Mouse (Mus musculus) brain, embryonic 14.5 days (tissue): ENCODE measurements around the gene Obscn.

Experiments used
- CTCF ChIP-seq: fragments of 200-500 bp; IDR thresholded peaks from 2 replicates; pipeline ENCODE4 v1.5.1; 2012; ENCODE audit warnings: inconsistent platforms, mild to moderate bottlenecking, moderate library complexity, borderline replicate concordance; ENCODE audit not compliant: insufficient read depth, insufficient read length; ENCODE audit errors: extremely low read depth
- POLR2A ChIP-seq: fragments of 200-500 bp; IDR thresholded peaks from 2 replicates; pipeline ENCODE4 v1.6.1; 2012; ENCODE audit warnings: mild to moderate bottlenecking, inconsistent platforms, borderline replicate concordance; ENCODE audit not compliant: poor library complexity, insufficient read depth, insufficient read length, severe bottlenecking; ENCODE audit errors: extremely low read depth

GRCm38 (mm10) chr11:58983691-58984341 lies 152.4 kb downstream of the Obscn start:
- TF ChIP-seq POLR2A (no peak), CTCF (no peak)
